ENCODE assay signal across 7 mouse cellular contexts in genomic region chr5:96905572-96906271, GRCm38 (mm10).
A peak's percentile ranks its signal among the peaks of the same experiment; 100 is the strongest.
DNase-seq lines count a peak whose midpoint lies in the region; ATAC-seq lines count a peak whose summit lies in the region.

No protein-coding gene starts in this region.

- ATAC-seq in forebrain, embryonic 16.5 days: peak; percentile 96
- no peak for ATAC-seq in intestine, embryonic 16.5 days
- ATAC-seq in liver, embryonic 16.5 days (ENCODE audit: low read depth): peak; percentile 45
- peak; percentile 74; the same call in 1 of the 2 replicates for ATAC-seq in neural tube, embryonic 12.5 days (ENCODE audit: low FRiP score, low read depth)

- H3K27me3 ChIP-seq in forebrain, embryonic 16.5 days (replicated peaks; ENCODE audit: control insufficient read depth, insufficient read depth, low read length): no peaks in the 10 kb centered on the region
- H3K27me3 ChIP-seq in intestine, embryonic 16.5 days (replicated peaks; ENCODE audit: control insufficient read depth, insufficient read depth, low read length): no peaks in the 10 kb centered on the region
- peaks cover 2% of the 10 kb centered on the region; the same call in 1 of the 2 replicates for H3K27me3 ChIP-seq in liver, embryonic 16.5 days (ENCODE audit: control insufficient read depth, insufficient read depth, low read depth, low read length)
- H3K27me3 ChIP-seq in neural tube, embryonic 12.5 days (replicated peaks): no peaks in the 10 kb centered on the region; the same call in 1 of the 2 replicates

- H3K9ac ChIP-seq in forebrain, embryonic 16.5 days (replicated peaks; ENCODE audit: low read depth, low read length): 0 out of 2 replicates have a peak overlapping the region, but pooled peaks have one; percentile 20
- no peak overlapping the region for H3K9ac ChIP-seq in intestine, embryonic 16.5 days (ENCODE audit: low read depth, low read length)
- 0 out of 2 replicates have a peak overlapping the region, but pooled peaks have one; percentile 10 for H3K9ac ChIP-seq in liver, embryonic 16.5 days (ENCODE audit: low read depth, low read length)
- H3K9ac ChIP-seq in neural tube, embryonic 12.5 days: no peak overlapping the region

- WGBS in forebrain, embryonic 16.5 days: 24% methylated on average over 17 of the region's 17 CpGs
- 35% methylated on average over 17 of the region's 17 CpGs for WGBS in intestine, embryonic 16.5 days
- WGBS in liver, embryonic 16.5 days (ENCODE audit: insufficient replicate concordance): 22% methylated on average over 17 of the region's 17 CpGs
- 35% methylated on average over 17 of the region's 17 CpGs for WGBS in neural tube, embryonic 12.5 days

- H3K4me3 ChIP-seq in forebrain, embryonic 16.5 days (replicated peaks; ENCODE audit: low read length): no peak overlapping the region
- H3K4me3 ChIP-seq in intestine, embryonic 16.5 days (ENCODE audit: low read length): no peak overlapping the region
- H3K4me3 ChIP-seq in liver, embryonic 16.5 days (ENCODE audit: low read depth, low read length): no peak overlapping the region
- no peak overlapping the region for H3K4me3 ChIP-seq in neural tube, embryonic 12.5 days

- H3K4me2 ChIP-seq in forebrain, embryonic 16.5 days (ENCODE audit: low read length): peak overlapping the region; percentile 41
- H3K4me2 ChIP-seq in intestine, embryonic 16.5 days (ENCODE audit: low read depth, low read length): 0 out of 2 replicates have a peak overlapping the region, but pooled peaks have one; percentile 3
- H3K4me2 ChIP-seq in liver, embryonic 16.5 days (ENCODE audit: low read depth, low read length): peak overlapping the region; percentile 10
- peak overlapping the region; percentile 33 for H3K4me2 ChIP-seq in neural tube, embryonic 12.5 days (replicated peaks)

- peak; percentile 93 for DNase-seq in Muller cell, postnatal 12 days (ENCODE audit: inconsistent ontology term)
- peak; percentile 45 to 48 for DNase-seq in adrenal gland, postnatal 36 days
- no peak for DNase-seq in gastrocnemius, postnatal 4 days (ENCODE audit: low spot score in 2 of 2)

- H3K9me3 ChIP-seq in forebrain, embryonic 16.5 days (ENCODE audit: control insufficient read depth, low read length): no peaks in the 10 kb centered on the region
- H3K9me3 ChIP-seq in intestine, embryonic 16.5 days (ENCODE audit: control insufficient read depth, low read length): no peaks in the 10 kb centered on the region
- H3K9me3 ChIP-seq in liver, embryonic 16.5 days (replicated peaks; ENCODE audit: control insufficient read depth, low read length): no peaks in the 10 kb centered on the region
- H3K9me3 ChIP-seq in neural tube, embryonic 12.5 days: no peaks in the 10 kb centered on the region

- H3K27ac ChIP-seq in forebrain, embryonic 16.5 days (ENCODE audit: low read length): no peak overlapping the region
- H3K27ac ChIP-seq in intestine, embryonic 16.5 days (ENCODE audit: low read length): no peak overlapping the region
- no peak overlapping the region for H3K27ac ChIP-seq in liver, embryonic 16.5 days (ENCODE audit: low read length)
- no peak overlapping the region for H3K27ac ChIP-seq in neural tube, embryonic 12.5 days

- no peaks in the 10 kb centered on the region for H3K36me3 ChIP-seq in forebrain, embryonic 16.5 days (ENCODE audit: control insufficient read depth, insufficient read depth)
- H3K36me3 ChIP-seq in intestine, embryonic 16.5 days (ENCODE audit: control insufficient read depth, insufficient read depth, low read length): no peaks in the 10 kb centered on the region
- H3K36me3 ChIP-seq in liver, embryonic 16.5 days (ENCODE audit: control insufficient read depth, insufficient read depth): no peaks in the 10 kb centered on the region
- no peaks in the 10 kb centered on the region for H3K36me3 ChIP-seq in neural tube, embryonic 12.5 days

- peaks cover 9% of the 10 kb centered on the region for H3K4me1 ChIP-seq in forebrain, embryonic 16.5 days (replicated peaks; ENCODE audit: control insufficient read depth, insufficient read depth, low read length)
- H3K4me1 ChIP-seq in intestine, embryonic 16.5 days (ENCODE audit: control insufficient read depth, insufficient read depth, low read length): peaks cover 2% of the 10 kb centered on the region; the same call in 1 of the 2 replicates
- H3K4me1 ChIP-seq in liver, embryonic 16.5 days (ENCODE audit: control insufficient read depth, low read depth, low read length): peaks cover 9% of the 10 kb centered on the region
- H3K4me1 ChIP-seq in neural tube, embryonic 12.5 days: no peaks in the 10 kb centered on the region

Comparison
In these comparisons a context has a peak if more than half of its experiments do, and no peak if none do; other contexts are left out.
1. DNase-seq: peak in Muller cell, postnatal 12 days (single experiment) and adrenal gland, postnatal 36 days (2 of 2); none in gastrocnemius, postnatal 4 days (0 of 2).
2. H3K9ac ChIP-seq: peak in forebrain, embryonic 16.5 days (single experiment) and liver, embryonic 16.5 days (single experiment); none in intestine, embryonic 16.5 days (single experiment) and neural tube, embryonic 12.5 days (single experiment).
3. Peak in every context shown above with its lines, with median percentiles within 50 percentile points of each other: H3K4me2 ChIP-seq.